Mouse (Mus musculus) forebrain, embryonic 11.5 days (tissue): ENCODE measurements around the gene Ahcyl2. TPM values are rescaled to one million over a fixed set of nuclear protein-coding genes. Genes with fewer than 3 reads are reported as not detected.

Experiments used
- ATAC-seq: fragments of 200-750 bp; cut with Nextera tagmentation; replicated peaks from 2 replicates; pipeline ENCODE4 v1.8.0; 2017; ENCODE audit warnings: moderate TSS enrichment; ENCODE audit not compliant: low FRiP score
- DNase-seq: peaks from one replicate; pipeline ENCODE4 v3.0.0-alpha.2; 2017; ENCODE audit warnings: low spot score
- H3K27ac ChIP-seq: fragments of 300-500 bp; sonication (generic); 2 replicates; pipeline ENCODE4 v1.5.1; 2014; ENCODE audit warnings: low read depth, low read length
- H3K27me3 ChIP-seq: fragments of 300-500 bp; sonication (generic); 2 replicates; pipeline ENCODE4 v1.6.1; 2014; ENCODE audit warnings: mild to moderate bottlenecking, low read length, mixed read lengths; ENCODE audit not compliant: control insufficient read depth, insufficient read depth
- H3K36me3 ChIP-seq: fragments of 300-500 bp; sonication (generic); 2 replicates; pipeline ENCODE4 v1.6.1; 2014; ENCODE audit warnings: mild to moderate bottlenecking, low read length, moderate library complexity, mixed read lengths; ENCODE audit not compliant: control insufficient read depth, insufficient read depth
- H3K4me1 ChIP-seq: fragments of 300-500 bp; sonication (generic); replicated peaks from 2 replicates; pipeline ENCODE4 v1.6.1; 2014; ENCODE audit warnings: low read length, mixed read lengths; ENCODE audit not compliant: control insufficient read depth, insufficient read depth
- H3K4me2 ChIP-seq: fragments of 300-500 bp; sonication (generic); 2 replicates; pipeline ENCODE4 v1.6.1; 2014; ENCODE audit warnings: low read depth, mild to moderate bottlenecking, low read length, moderate library complexity, mixed read lengths; ENCODE audit not compliant: severe bottlenecking
- H3K4me3 ChIP-seq: fragments of 300-500 bp; sonication (generic); 2 replicates; pipeline ENCODE4 v1.5.1; 2014; ENCODE audit warnings: low read depth, low read length
- H3K9ac ChIP-seq: fragments of 300-500 bp; sonication (generic); 2 replicates; pipeline ENCODE4 v1.6.1; 2014; ENCODE audit warnings: low read length
- H3K9me3 ChIP-seq: fragments of 300-500 bp; sonication (generic); 2 replicates; pipeline ENCODE4 v1.6.1; 2016; ENCODE audit warnings: low read length, mixed read lengths; ENCODE audit not compliant: control insufficient read depth
- WGBS: fragments of 180-500 bp; shearing (Covaris S2); extraction: QIAGEN DNeasy Blood & Tissue Kit; methylation state at CpG from one replicate; pipeline ENCODE4 v1.1.7; 2014; 5-methylcytosine and 5-hydroxymethylcytosine counted together
- polyA plus RNA-seq: library from polyadenylated mRNA; unstranded; fragments of >200 nt; fragmentation: Nextera tagmentation; extraction: Ambion mirVana; gene quantifications from 2 replicates; pipeline ENCODE4 v1.2.1, GENCODE M21; 2014

Ahcyl2 gene
- polyA plus RNA-seq, 1 experiment from 2014 or later = 19.1 TPM

- 90% methylated on average over 4 of the region's 4 CpGs for WGBS
- H3K9me3 ChIP-seq = no peaks in the 10 kb centered on the region
- no peak for DNase-seq
These were observed 8.9 kb downstream of the Ahcyl2 start for GRCm38 (mm10) chr6:29776542-29777237.

GRCm38 (mm10) chr6:29777238-29777555 lies 9.4 kb downstream of the Ahcyl2 start:
- no peak for DNase-seq

More at GRCm38 (mm10) chr6:29776542-29777237, 8.9 kb downstream of the Ahcyl2 start:
- no peaks in the 10 kb centered on the region for H3K36me3 ChIP-seq
- no peak overlapping the region for H3K9ac ChIP-seq
- H3K4me3 ChIP-seq = no peak overlapping the region
- no peak overlapping the region for H3K4me2 ChIP-seq
- no peak overlapping the region for H3K27ac ChIP-seq
- no peaks in the 10 kb centered on the region for H3K27me3 ChIP-seq
- ATAC-seq = no peak
- no peaks in the 10 kb centered on the region for H3K4me1 ChIP-seq

GRCm38 (mm10) chr6:29780082-29780481 lies 12.3 kb downstream of the Ahcyl2 start:
- no peak overlapping the region for H3K9ac ChIP-seq
- no peaks in the 10 kb centered on the region for H3K27me3 ChIP-seq
- H3K4me1 ChIP-seq = no peaks in the 10 kb centered on the region
- H3K9me3 ChIP-seq = no peaks in the 10 kb centered on the region
- no peak overlapping the region for H3K27ac ChIP-seq
- DNase-seq (no peak), ATAC-seq (no peak)
- no peak overlapping the region for H3K4me3 ChIP-seq
- H3K36me3 ChIP-seq = no peaks in the 10 kb centered on the region
- no peak overlapping the region for H3K4me2 ChIP-seq

More at GRCm38 (mm10) chr6:29777238-29777555, 9.4 kb downstream of the Ahcyl2 start:
- H3K27ac ChIP-seq = no peak overlapping the region
- no peak overlapping the region for H3K4me2 ChIP-seq
- no peaks in the 10 kb centered on the region for H3K27me3 ChIP-seq
- H3K4me3 ChIP-seq = no peak overlapping the region
- no peaks in the 10 kb centered on the region for H3K4me1 ChIP-seq
- WGBS = 79% methylated on average over 3 of the region's 3 CpGs
- H3K36me3 ChIP-seq = no peaks in the 10 kb centered on the region
- H3K9me3 ChIP-seq = no peaks in the 10 kb centered on the region
- no peak overlapping the region for H3K9ac ChIP-seq
- no peak for ATAC-seq

- no peak overlapping the region for H3K27ac ChIP-seq
- no peaks in the 10 kb centered on the region for H3K27me3 ChIP-seq
- no peak overlapping the region for H3K9ac ChIP-seq
- H3K4me2 ChIP-seq = no peak overlapping the region
- WGBS = 97% methylated on average over 2 of the region's 2 CpGs
- DNase-seq (no peak), ATAC-seq (no peak)
- no peaks in the 10 kb centered on the region for H3K36me3 ChIP-seq
- H3K4me1 ChIP-seq = no peaks in the 10 kb centered on the region
- no peak overlapping the region for H3K4me3 ChIP-seq
- H3K9me3 ChIP-seq = no peaks in the 10 kb centered on the region
These were observed 12.8 kb downstream of the Ahcyl2 start for GRCm38 (mm10) chr6:29780571-29780970.

GRCm38 (mm10) chr6:29782239-29782638 lies 14.4 kb downstream of the Ahcyl2 start:
- H3K27ac ChIP-seq = no peak overlapping the region
- no peaks in the 10 kb centered on the region for H3K4me1 ChIP-seq
- H3K27me3 ChIP-seq = no peaks in the 10 kb centered on the region; the same call in 1 of the 2 replicates
- no peak overlapping the region for H3K4me3 ChIP-seq
- no peak for DNase-seq
- WGBS = 60% methylated on average over 1 of the region's 1 CpGs
- no peaks in the 10 kb centered on the region for H3K36me3 ChIP-seq
- no peak overlapping the region for H3K9ac ChIP-seq
- no peak overlapping the region for H3K4me2 ChIP-seq
- ATAC-seq = no peak
- H3K9me3 ChIP-seq = no peaks in the 10 kb centered on the region

GRCm38 (mm10) chr6:29783960-29784359 lies 16.1 kb downstream of the Ahcyl2 start:
- Histone ChIP-seq H3K27me3 (no peaks in the 10 kb centered on the region; the same call in 1 of the 2 replicates), H3K9ac (no peak overlapping the region), H3K9me3 (no peaks in the 10 kb centered on the region), H3K4me3 (no peak overlapping the region), H3K36me3 (no peaks in the 10 kb centered on the region), H3K27ac (no peak overlapping the region), H3K4me1 (no peaks in the 10 kb centered on the region), H3K4me2 (no peak overlapping the region)
- WGBS = 90% methylated on average over 6 of the region's 6 CpGs
- ATAC-seq = no peak
- DNase-seq = no peak

- 97% methylated on average over 3 of the region's 3 CpGs for WGBS
- no peak overlapping the region for H3K9ac ChIP-seq
- no peak overlapping the region for H3K4me3 ChIP-seq
- H3K27me3 ChIP-seq = no peaks in the 10 kb centered on the region; the same call in 1 of the 2 replicates
- no peak overlapping the region for H3K27ac ChIP-seq
- no peak for ATAC-seq
- no peak for DNase-seq
- no peaks in the 10 kb centered on the region for H3K36me3 ChIP-seq
- H3K9me3 ChIP-seq = no peaks in the 10 kb centered on the region
- no peak overlapping the region for H3K4me2 ChIP-seq
- H3K4me1 ChIP-seq = no peaks in the 10 kb centered on the region
These were observed 16.7 kb downstream of the Ahcyl2 start for GRCm38 (mm10) chr6:29784413-29785021.

GRCm38 (mm10) chr6:29785759-29786158 lies 17.9 kb downstream of the Ahcyl2 start:
- Histone ChIP-seq H3K9ac (no peak overlapping the region), H3K36me3 (no peaks in the 10 kb centered on the region), H3K4me2 (no peak overlapping the region), H3K9me3 (no peaks in the 10 kb centered on the region), H3K27me3 (no peaks in the 10 kb centered on the region; the same call in 1 of the 2 replicates), H3K27ac (no peak overlapping the region), H3K4me3 (no peak overlapping the region), H3K4me1 (no peaks in the 10 kb centered on the region)
- ATAC-seq (no peak), DNase-seq (no peak)
- 88% methylated on average over 5 of the region's 5 CpGs for WGBS
